Mouse (Mus musculus) hindbrain, embryonic 12.5 days (tissue): Measurements from ENCODE around the gene Bach2. TPM values are rescaled to one million over a fixed set of nuclear protein-coding genes. Genes with fewer than 3 reads are reported as not detected.

Experiments used
- ATAC-seq: fragments of 200-750 bp; cut with Nextera tagmentation; 2 replicates; pipeline ENCODE4 v1.8.0; 2017; ENCODE audit warnings: moderate TSS enrichment; ENCODE audit not compliant: low FRiP score
- H3K27ac ChIP-seq: fragments of 300-500 bp; sonication (generic); 2 replicates; pipeline ENCODE4 v1.5.1; 2016; ENCODE audit warnings: mild to moderate bottlenecking
- H3K27me3 ChIP-seq: fragments of 300-500 bp; sonication (generic); 2 replicates; pipeline ENCODE4 v1.6.1; 2016; ENCODE audit warnings: mild to moderate bottlenecking
- H3K36me3 ChIP-seq: fragments of 300-500 bp; sonication (generic); 2 replicates; pipeline ENCODE4 v1.6.1; 2016; ENCODE audit warnings: mild to moderate bottlenecking
- H3K4me1 ChIP-seq: fragments of 300-500 bp; sonication (generic); 2 replicates; pipeline ENCODE4 v1.6.1; 2016
- H3K4me2 ChIP-seq: fragments of 300-500 bp; sonication (generic); replicated peaks from 2 replicates; pipeline ENCODE4 v1.6.1; 2016; ENCODE audit warnings: mild to moderate bottlenecking
- H3K4me3 ChIP-seq: fragments of 300-500 bp; sonication (generic); 2 replicates; pipeline ENCODE4 v1.5.1; 2016; ENCODE audit warnings: mild to moderate bottlenecking
- H3K9ac ChIP-seq: fragments of 300-500 bp; sonication (generic); 2 replicates; pipeline ENCODE4 v1.6.1; 2016; ENCODE audit warnings: mild to moderate bottlenecking, moderate library complexity
- H3K9me3 ChIP-seq: fragments of 300-500 bp; sonication (generic); replicated peaks from 2 replicates; pipeline ENCODE4 v1.6.1; 2016; ENCODE audit warnings: mild to moderate bottlenecking
- WGBS: fragments of 180-500 bp; shearing (Covaris S2); methylation state at CpG from one replicate; pipeline ENCODE4 v1.1.7; 2016; 5-methylcytosine and 5-hydroxymethylcytosine counted together
- polyA plus RNA-seq: library from polyadenylated mRNA; unstranded; fragments of >200 nt; fragmentation: Nextera tagmentation; extraction: Ambion mirVana; gene quantifications from 2 replicates; pipeline ENCODE4 v1.2.1, GENCODE M21; 2016

Bach2 gene
- polyA plus RNA-seq, 1 experiment from 2014 or later, result 27.3 TPM

DNA sequence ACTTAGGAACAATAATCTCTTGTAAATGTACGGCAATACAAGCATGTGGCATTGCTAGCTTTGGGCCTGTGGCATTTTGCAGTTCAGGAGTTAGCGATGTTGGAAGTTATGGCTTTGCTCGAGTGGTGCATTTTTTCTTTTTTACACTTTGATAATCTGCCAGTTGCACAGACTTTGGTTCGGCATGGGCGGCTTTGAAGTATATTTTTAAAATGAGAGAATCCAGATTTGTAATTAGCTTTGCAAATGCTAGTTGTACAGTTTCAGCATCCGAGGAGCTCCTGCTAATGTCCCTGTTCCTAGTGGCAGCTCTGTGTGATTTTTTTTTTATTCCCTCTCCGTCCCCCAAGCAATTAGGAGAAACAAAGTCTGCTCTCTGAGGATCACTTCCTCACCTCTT, 176.4 kb downstream of the Bach2 start:
- Histone ChIP-seq H3K27ac (no peak overlapping the region), H3K4me3 (no peak overlapping the region), H3K36me3 (no peaks in the 10 kb centered on the region), H3K9ac (no peak overlapping the region), H3K27me3 (no peaks in the 10 kb centered on the region), H3K4me2 (no peak overlapping the region), H3K4me1 (peaks cover 10% of the 10 kb centered on the region), H3K9me3 (no peaks in the 10 kb centered on the region)
- 77% methylated on average over 7 of the region's 7 CpGs for WGBS
- ATAC-seq, result no peak

DNA sequence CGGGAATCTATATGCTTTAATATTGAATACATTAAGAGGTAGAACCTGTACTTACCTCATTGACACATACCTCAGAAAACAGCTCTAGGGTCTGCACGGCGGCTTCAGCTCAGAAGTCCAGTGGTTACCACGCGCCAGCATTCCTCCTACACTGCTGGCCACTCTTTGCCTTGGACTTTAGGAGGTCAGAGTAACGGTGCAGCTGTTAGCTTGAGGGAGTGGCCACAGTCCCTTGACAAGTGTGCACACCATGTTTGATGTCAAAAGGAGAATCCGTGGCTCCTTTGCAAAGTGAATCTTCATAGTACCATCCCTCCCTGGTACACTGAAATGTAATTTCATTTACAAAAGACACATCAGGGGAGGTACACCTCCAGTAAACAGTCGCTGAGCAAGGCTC, 179.3 kb downstream of the Bach2 start:
- ATAC-seq, result no peak
- Histone ChIP-seq H3K4me2 (no peak overlapping the region), H3K27me3 (no peaks in the 10 kb centered on the region), H3K4me1 (peaks cover 9% of the 10 kb centered on the region; the same call in 1 of the 2 replicates), H3K9me3 (no peaks in the 10 kb centered on the region), H3K9ac (no peak overlapping the region), H3K36me3 (no peaks in the 10 kb centered on the region), H3K4me3 (no peak overlapping the region), H3K27ac (no peak overlapping the region)
- WGBS, result 92% methylated on average over 8 of the region's 8 CpGs

DNA sequence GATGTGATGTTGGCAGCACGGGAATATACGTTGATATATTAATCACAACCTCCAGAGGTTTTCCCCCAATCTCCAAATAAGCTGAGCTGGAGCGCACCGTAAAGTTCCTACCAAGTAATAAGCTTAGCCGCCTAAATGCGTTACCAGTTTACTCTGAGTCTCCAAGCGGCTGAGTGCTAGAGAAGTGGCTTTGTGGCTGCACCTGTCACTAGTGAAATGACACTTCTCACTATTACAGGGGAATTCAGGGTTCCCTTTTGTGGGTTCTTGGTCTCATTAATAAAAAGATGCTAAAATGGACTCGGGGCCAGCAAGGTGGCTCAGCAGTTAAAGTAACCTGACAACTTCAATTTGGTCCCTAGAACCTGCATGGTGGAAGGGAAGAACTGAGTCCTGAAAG, 183.0 kb downstream of the Bach2 start:
- WGBS, result 89% methylated on average over 8 of the region's 8 CpGs
- H3K9me3 ChIP-seq, result no peaks in the 10 kb centered on the region
- H3K27me3 ChIP-seq, result no peaks in the 10 kb centered on the region
- no peak overlapping the region for H3K9ac ChIP-seq
- no peak for ATAC-seq
- no peak overlapping the region for H3K4me2 ChIP-seq
- H3K27ac ChIP-seq, result no peak overlapping the region
- no peaks in the 10 kb centered on the region for H3K36me3 ChIP-seq
- H3K4me1 ChIP-seq, result peaks cover 4% of the 10 kb centered on the region
- H3K4me3 ChIP-seq, result no peak overlapping the region

DNA sequence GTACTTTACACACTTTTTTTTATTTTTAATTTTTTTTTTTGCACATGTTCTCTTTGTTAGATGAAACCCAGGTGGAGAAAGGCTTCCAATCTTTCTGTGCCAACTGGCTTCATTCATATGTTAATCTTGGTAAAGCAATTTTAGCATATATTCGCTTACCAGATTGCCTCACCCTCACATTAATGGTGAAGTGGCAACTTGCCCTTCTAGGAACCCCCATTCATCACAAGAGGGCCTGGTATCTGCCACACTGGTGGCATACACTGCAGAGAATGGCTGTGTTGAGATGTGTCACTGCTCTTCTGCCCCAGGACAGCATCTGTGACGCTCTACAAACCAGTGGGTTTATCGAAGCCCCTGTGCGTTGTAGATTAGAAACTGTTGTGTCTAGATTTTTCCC, 183.8 kb downstream of the Bach2 start:
- no peak overlapping the region for H3K27ac ChIP-seq
- peaks cover 11% of the 10 kb centered on the region for H3K4me1 ChIP-seq
- no peaks in the 10 kb centered on the region for H3K9me3 ChIP-seq
- no peaks in the 10 kb centered on the region for H3K36me3 ChIP-seq
- no peak overlapping the region for H3K4me2 ChIP-seq
- ATAC-seq, result peak; percentile 24; the same call in 1 of the 2 replicates
- no peaks in the 10 kb centered on the region for H3K27me3 ChIP-seq
- WGBS, result 78% methylated on average over 4 of the region's 4 CpGs
- H3K9ac ChIP-seq, result no peak overlapping the region
- H3K4me3 ChIP-seq, result no peak overlapping the region

DNA sequence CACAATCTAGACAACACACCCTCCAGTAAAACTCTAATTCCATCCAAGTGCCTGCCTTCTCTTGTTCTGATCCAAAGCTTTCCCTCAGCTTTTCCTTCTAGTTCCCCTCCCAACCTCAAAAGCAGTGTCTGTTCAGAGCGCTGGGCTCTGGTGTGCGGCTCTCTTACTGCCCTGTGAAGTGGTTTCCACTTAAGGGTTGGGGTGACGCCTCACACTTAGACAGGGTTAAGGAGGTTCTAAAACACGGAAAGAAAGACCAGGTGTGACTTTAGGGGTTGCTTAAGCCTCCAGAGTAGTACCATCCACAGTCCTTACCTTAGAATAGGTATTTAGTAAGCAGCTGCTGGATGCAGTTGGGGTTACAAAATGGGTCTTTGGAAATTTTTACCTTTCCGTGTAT, 185.1 kb downstream of the Bach2 start:
- Histone ChIP-seq H3K4me1 (peaks cover 23% of the 10 kb centered on the region), H3K36me3 (no peaks in the 10 kb centered on the region)
- WGBS, result 92% methylated on average over 5 of the region's 5 CpGs

DNA sequence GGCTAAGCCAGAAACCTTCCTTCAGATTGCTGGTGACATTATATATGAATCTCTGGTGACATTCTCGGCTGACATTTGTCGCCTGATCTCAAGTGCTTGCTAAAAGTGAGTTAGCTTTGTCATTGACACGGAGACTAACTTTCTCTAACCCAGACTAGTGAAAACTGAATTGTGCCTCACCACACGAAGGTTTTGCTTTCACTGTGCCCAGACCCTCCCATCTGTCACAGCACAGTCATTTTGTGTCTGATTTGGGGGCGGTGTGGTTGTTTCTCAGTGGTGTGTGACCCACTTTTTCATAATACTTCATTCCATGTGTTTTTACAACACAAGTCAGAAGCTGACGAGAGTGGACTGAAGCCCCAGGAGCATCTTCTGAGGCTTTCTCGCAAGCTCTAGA, 185.8 kb downstream of the Bach2 start:
- peaks cover 30% of the 10 kb centered on the region for H3K4me1 ChIP-seq
- no peaks in the 10 kb centered on the region for H3K9me3 ChIP-seq
- 84% methylated on average over 7 of the region's 7 CpGs for WGBS

More for the DNA sequence above, 185.1 kb downstream of the Bach2 start:
- Histone ChIP-seq H3K27me3 (no peaks in the 10 kb centered on the region), H3K27ac (no peak overlapping the region), H3K4me3 (no peak overlapping the region), H3K9me3 (no peaks in the 10 kb centered on the region), H3K4me2 (no peak overlapping the region), H3K9ac (no peak overlapping the region)
- ATAC-seq, result no peak

DNA sequence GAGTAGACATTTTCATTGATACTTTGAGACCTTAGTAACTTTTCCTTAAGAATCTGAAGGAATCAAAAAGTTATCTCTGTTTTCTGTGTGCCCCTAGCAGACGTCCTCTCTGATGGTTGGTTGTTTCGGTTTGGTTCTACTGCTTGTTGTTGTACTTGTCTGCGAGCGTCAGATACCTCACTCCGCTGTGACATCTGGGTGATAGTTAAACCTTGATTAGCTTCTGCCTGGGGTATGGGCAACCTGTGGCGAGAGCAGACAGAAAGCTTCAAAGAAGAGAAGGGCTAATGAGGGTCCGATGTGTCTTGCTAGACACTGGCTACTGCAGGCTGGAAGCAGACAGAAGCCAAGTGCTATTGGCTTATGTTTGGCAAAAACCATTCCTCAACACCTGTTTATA, 186.5 kb downstream of the Bach2 start:
- WGBS, result 92% methylated on average over 7 of the region's 7 CpGs
- no peaks in the 10 kb centered on the region for H3K27me3 ChIP-seq
- no peak overlapping the region for H3K4me3 ChIP-seq
- H3K4me2 ChIP-seq, result no peak overlapping the region
- H3K9me3 ChIP-seq, result no peaks in the 10 kb centered on the region
- H3K27ac ChIP-seq, result no peak overlapping the region
- no peaks in the 10 kb centered on the region for H3K36me3 ChIP-seq
- no peak overlapping the region for H3K9ac ChIP-seq
- peaks cover 36% of the 10 kb centered on the region for H3K4me1 ChIP-seq
- ATAC-seq, result no peak

More for the DNA sequence above, 185.8 kb downstream of the Bach2 start:
- H3K9ac ChIP-seq, result no peak overlapping the region
- ATAC-seq, result no peak
- no peak overlapping the region for H3K27ac ChIP-seq
- no peaks in the 10 kb centered on the region for H3K36me3 ChIP-seq
- no peaks in the 10 kb centered on the region for H3K27me3 ChIP-seq
- H3K4me2 ChIP-seq, result no peak overlapping the region
- H3K4me3 ChIP-seq, result no peak overlapping the region

DNA sequence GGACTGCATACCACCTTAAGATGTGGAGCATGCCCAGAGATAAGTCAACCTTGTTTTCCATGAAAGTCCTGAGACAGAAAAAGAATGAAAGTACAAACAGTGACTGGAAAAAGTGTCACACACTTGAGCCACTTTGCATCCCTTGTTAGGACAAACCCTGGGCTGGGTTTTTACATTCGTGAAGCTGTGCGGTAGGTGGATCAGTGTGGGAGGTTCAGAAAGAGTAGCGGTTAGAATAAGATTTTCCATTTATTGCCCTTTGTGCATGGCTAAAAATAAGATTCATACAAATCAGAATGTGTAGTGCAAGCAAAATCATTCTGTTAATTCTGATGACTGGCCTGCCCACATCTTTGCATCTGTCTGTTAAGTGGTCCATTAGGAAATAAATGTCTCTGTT, 187.0 kb downstream of the Bach2 start:
- Histone ChIP-seq H3K27me3 (no peaks in the 10 kb centered on the region), H3K4me3 (no peak overlapping the region), H3K4me2 (no peak overlapping the region), H3K9me3 (no peaks in the 10 kb centered on the region), H3K9ac (no peak overlapping the region), H3K27ac (no peak overlapping the region), H3K4me1 (peaks cover 42% of the 10 kb centered on the region), H3K36me3 (no peaks in the 10 kb centered on the region)
- WGBS, result 93% methylated on average over 3 of the region's 3 CpGs
- no peak for ATAC-seq

DNA sequence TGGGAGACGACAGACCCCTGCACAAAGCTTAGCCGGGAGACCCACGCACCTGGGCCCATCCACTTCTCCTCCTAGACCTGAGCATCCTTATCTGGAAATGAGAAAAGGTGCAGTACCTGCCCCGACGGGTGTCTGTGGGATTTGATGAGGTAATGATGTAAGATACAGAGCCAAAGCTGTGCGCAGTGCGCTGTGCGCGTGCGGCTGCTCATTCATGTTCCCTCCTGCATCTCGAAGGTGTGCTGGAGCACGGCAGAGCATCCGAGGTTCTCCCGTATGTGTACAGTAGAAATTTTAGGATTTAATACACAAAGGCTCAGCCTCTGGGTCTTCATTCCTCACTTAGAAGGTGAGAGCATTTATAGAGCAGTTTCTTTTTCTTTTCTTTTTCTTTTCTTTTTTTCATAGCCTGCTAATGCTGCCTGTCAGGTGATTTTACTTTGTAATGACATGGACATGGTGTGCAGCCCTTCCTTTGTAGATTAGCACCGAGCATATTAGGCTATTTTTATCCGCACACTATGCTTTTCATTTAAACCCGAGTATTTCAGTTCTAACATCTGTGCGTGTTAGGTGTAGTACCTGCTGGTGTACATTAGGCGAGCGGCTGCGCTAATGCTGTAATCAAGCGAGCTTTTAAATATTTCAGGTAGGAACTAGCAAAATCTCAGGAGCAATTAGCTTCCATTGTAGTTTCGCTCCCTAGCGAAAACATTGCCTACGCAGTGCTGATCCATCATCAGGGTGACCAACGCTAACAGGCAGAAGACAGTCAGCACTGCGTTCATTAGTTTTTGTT, 188.4 kb downstream of the Bach2 start:
- Histone ChIP-seq H3K4me1 (peaks cover 55% of the 10 kb centered on the region), H3K9ac (no peak overlapping the region), H3K9me3 (no peaks in the 10 kb centered on the region), H3K27me3 (no peaks in the 10 kb centered on the region), H3K27ac (peak overlapping the region; percentile 77), H3K36me3 (no peaks in the 10 kb centered on the region), H3K4me3 (no peak overlapping the region), H3K4me2 (no peak overlapping the region)
- WGBS, result 81% methylated on average over 27 of the region's 27 CpGs
- ATAC-seq, result no peak; the same call in 1 of the 2 replicates

DNA sequence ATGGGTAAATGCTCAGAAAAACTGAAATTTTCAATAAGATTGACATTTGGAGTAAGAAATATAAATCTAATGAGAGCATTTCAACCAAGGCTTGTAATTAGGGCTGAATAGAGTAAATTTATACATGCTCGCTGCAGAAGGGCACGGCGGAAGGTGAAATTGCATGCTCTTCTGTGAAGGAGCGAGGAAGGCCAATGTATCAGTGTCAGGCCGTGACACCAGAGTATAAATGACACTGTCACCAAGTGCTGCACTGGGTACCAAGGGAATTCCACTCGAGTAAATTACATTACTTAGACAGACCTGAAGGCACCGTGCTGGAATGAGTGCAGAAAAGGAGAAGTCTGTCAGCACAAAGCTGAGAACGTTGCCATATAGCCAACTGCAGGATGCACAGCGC, 190.1 kb downstream of the Bach2 start:
- Histone ChIP-seq H3K27me3 (no peaks in the 10 kb centered on the region), H3K9ac (no peak overlapping the region), H3K27ac (peak overlapping the region; percentile 77), H3K36me3 (no peaks in the 10 kb centered on the region), H3K9me3 (no peaks in the 10 kb centered on the region), H3K4me1 (peaks cover 70% of the 10 kb centered on the region), H3K4me2 (no peak overlapping the region), H3K4me3 (no peak overlapping the region)
- WGBS, result 52% methylated on average over 9 of the region's 9 CpGs
- ATAC-seq, result peak; percentile 35; the same call in 1 of the 2 replicates

DNA sequence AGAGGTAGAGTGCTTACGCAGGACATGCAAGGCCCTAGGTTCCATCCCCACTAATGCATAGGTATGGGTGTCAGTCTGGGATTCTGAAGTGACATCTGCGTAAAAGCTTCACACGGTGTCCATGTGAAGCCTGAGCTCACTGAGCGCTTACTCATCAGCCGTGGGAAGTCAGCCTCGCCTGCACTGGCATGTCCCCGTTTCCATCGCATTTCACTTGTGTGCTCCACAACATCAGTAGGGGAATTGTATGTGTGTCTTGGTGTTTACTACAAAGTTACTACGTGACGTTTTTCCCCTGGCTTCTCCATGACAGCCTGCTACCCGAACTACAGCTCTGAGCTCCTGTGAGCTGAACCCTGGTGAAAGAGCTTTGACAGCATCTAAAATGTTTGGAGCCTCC, 191.5 kb downstream of the Bach2 start:
- peaks cover 72% of the 10 kb centered on the region for H3K4me1 ChIP-seq
- H3K9me3 ChIP-seq, result no peaks in the 10 kb centered on the region
- H3K27ac ChIP-seq, result peak overlapping the region; percentile 77
- H3K27me3 ChIP-seq, result no peaks in the 10 kb centered on the region
- no peak overlapping the region for H3K9ac ChIP-seq
- H3K4me3 ChIP-seq, result no peak overlapping the region
- H3K36me3 ChIP-seq, result no peaks in the 10 kb centered on the region
- ATAC-seq, result no peak
- WGBS, result 72% methylated on average over 11 of the region's 11 CpGs
- peak overlapping the region; percentile 33 for H3K4me2 ChIP-seq

DNA sequence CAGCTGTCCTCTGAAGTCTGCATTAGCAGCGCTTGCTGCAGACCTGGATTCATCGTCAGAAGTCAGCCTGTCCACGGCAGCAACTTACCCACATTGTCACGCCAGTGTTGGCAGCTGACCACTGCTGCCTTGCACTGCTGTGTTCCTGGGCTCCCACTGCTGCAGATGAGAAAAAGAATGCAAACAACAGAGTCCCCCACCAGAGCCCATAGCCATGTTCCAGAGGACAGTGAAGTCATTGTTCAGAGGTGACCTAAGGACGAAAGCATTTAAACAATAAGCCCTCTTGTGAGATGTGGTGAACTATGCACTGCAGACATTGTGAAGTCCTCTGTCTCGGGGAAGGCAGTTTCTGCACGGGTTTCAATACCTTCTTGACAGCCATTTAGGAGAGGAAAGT, 192.4 kb downstream of the Bach2 start:
- Histone ChIP-seq H3K4me1 (peaks cover 77% of the 10 kb centered on the region), H3K4me3 (no peak overlapping the region), H3K27me3 (no peaks in the 10 kb centered on the region), H3K36me3 (no peaks in the 10 kb centered on the region), H3K9me3 (no peaks in the 10 kb centered on the region), H3K27ac (peak overlapping the region; percentile 77), H3K4me2 (peak overlapping the region; percentile 33), H3K9ac (peak overlapping the region; percentile 24; the same call in 1 of the 2 replicates)
- WGBS, result 11% methylated on average over 7 of the region's 7 CpGs
- peak; percentile 53 for ATAC-seq

DNA sequence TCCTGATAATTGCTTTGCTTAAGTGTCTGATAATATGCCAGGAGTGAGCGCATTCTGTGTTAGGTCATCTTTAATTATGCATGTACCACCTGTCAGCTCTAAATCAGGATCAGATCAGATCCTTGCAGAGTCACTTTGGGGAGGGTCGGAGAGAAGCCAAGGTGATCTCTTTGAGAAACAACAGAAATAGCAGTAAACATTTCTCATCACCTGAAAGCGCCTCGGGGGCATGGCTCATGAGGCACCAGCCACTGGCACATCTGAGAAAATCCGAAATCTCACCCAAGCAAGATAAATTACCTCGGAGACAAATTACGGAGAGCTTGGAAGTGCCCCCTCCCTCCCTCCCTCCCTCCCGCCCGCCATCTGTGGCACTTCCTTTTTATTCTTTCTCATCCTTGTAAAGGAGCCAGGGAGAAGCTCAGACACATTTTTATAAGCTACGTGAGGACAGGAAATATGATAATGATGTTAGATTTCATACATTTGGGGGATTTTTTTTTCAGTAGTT, 193.7 kb downstream of the Bach2 start:
- no peak overlapping the region for H3K4me2 ChIP-seq
- no peaks in the 10 kb centered on the region for H3K27me3 ChIP-seq
- no peaks in the 10 kb centered on the region for H3K36me3 ChIP-seq
- H3K9me3 ChIP-seq, result no peaks in the 10 kb centered on the region
- 31% methylated on average over 10 of the region's 10 CpGs for WGBS
- H3K9ac ChIP-seq, result no peak overlapping the region
- peaks cover 71% of the 10 kb centered on the region for H3K4me1 ChIP-seq
- no peak for ATAC-seq
- peak overlapping the region; percentile 77; the same call in 1 of the 2 replicates for H3K27ac ChIP-seq
- H3K4me3 ChIP-seq, result no peak overlapping the region
